Mouse (Mus musculus): ENCODE data around the gene Plekhm3. TPM values are rescaled to one million over a fixed set of nuclear protein-coding genes. Genes with fewer than 3 reads are reported as not detected.
"Not testable (repeated sequence)": the region's sequence is repeated elsewhere in the genome, so short reads cannot be mapped to it uniquely, and the experiment has no call there.

Plekhm3 gene
- 10 to 100 TPM; 14.9 to 16.6 TPM for total RNA-seq (2021)
- long read RNA-seq, experiment 1, full-length matches to known transcripts = 3 of 8 reads
- long read RNA-seq, experiment 1, partial matches to known transcripts = 0 of 8 reads
- long read RNA-seq, experiment 1, other reads (novel, unspliced or antisense) = 5 of 8 reads
- long read RNA-seq, experiment 2, full-length matches to known transcripts = 3 of 10 reads
- long read RNA-seq, experiment 2, partial matches to known transcripts = 1 of 10 reads
- long read RNA-seq, experiment 2, other reads (novel, unspliced or antisense) = 6 of 10 reads

DNA sequence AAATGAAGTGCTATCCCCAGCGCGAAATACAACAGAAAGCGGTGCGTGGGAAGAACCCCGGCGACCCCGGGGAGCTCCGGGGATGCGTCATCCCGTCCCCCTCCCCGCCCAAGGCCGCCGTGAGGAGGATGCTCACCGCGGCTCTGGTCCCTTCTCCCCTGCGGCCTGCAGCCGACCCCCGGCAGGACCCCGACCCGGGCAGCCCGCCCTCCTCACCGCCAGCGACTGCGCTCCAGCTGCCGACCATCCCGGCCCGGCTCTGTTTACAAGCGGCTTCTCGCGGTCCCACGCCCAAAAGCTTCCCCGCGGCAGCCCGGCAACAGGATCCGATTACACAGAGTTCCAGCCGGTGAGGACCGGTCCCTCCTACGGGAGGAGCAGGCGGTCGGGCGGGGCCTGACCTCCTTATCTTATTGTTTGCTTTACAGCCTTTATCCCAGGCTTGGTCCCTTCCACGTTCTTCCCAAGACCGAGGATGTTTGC is at the start of gene Plekhm3:
TSS of gene Plekhm3 (minus strand) at position 346 of the 483 bp plus-strand sequence.
- peak; percentile 77 to 80 for DNase-seq (ENCODE audit: low spot score in 2 of 2)

DNA sequence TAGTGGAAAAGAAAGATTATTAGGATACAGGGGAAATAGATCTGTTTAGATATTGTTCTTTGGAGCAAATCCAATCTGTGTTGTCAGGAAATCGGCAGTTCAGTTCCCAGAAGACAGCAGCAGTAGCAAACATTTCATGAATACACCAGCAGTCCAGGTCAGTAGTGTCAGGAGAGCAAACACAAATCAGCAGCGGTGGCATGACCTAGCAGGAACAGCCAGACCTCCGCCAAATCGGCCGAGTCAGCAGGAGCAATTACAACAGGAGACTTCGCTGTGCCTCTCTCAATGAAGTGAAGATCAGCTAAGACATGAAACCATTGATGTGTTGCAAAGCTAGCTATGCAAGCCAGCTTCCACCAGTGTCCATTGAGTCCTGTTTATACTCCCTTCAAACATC is 49.0 kb upstream of the Plekhm3 start:
- DNase-seq (ENCODE audit: low spot score in 2 of 2) = no peak

DNA sequence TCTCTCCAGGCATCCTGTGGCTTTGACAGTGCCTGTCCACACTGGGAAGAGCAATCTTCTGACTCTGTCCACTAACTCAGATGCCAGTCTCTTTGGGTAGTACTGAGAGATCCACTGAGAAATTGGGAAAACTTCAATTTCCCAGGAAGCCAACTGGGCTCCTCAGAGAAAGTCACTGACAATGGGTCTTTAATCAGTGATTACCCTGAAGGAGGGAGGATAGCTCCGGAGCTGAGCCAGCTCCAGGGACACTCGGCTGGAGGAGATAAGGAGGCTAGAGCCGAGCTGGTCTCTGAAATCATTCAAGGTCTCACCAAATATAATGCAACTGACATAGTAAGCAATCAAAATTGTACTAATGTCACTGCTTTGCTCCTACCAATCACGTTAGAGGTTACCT is 47.9 kb upstream of the Plekhm3 start:
- no peak for DNase-seq (ENCODE audit: low spot score in 2 of 2)

DNA sequence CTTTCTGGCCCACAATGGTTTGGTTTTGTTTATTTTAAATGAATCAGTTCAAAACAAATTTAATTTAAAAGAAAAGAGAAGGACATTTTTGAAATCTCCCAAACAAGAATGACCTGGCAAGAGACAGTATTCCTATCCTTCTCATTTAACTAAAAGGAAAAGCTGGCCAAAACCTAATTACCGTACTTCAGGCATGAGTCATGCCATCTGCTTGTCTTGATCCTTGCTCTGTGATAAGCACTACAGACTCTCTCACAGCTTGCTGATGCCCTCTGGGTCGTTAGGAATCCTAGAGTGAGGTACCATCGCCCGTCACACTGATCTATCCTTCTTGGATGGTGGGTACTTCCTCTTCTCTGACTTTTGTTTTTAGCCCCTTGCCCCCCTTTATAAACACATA is 36.6 kb upstream of the Plekhm3 start:
- no peak for DNase-seq (ENCODE audit: low spot score in 2 of 2)

DNA sequence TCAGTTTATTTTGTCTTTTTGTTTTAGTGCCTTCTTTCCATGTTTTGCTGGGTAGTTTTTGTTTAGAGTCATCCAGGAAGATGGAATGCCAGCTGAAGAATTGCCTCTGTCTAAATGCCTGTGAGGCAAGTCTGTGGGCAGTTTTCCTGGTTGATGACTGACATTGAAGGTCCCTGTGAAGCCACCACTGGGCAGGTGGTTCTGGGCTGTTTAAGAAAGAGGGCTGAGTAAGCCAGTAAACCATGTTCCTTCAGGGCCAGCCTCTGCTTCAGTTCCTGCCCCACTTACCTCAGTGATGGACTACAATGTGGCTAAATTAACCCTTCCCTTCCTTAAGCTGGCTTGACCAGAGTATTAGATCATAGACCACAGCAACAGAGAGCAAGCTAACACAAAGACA is 31.6 kb upstream of the Plekhm3 start:
- DNase-seq (ENCODE audit: low spot score in 2 of 2) = no peak

DNA sequence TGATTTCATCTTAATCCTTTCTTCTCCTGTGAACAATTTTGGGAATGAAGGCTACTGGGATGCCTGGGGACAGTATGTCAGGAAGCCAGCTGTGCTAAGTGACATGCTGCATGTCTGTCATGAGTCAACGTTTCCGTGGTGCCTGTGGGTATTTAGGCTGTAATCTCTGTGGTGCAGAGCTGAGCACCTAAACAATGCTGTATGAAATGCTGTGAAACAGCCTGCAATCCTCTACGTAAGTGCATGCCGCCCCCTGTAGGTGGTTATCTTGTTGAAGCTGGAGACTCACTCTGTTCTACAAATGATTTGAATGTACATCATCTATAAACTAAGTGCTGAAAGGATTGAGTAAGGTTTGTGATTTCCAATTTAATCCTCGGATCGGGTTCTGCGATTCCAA is 29.5 kb upstream of the Plekhm3 start:
- peak; percentile 68 to 74 for DNase-seq (ENCODE audit: low spot score in 2 of 2)

DNA sequence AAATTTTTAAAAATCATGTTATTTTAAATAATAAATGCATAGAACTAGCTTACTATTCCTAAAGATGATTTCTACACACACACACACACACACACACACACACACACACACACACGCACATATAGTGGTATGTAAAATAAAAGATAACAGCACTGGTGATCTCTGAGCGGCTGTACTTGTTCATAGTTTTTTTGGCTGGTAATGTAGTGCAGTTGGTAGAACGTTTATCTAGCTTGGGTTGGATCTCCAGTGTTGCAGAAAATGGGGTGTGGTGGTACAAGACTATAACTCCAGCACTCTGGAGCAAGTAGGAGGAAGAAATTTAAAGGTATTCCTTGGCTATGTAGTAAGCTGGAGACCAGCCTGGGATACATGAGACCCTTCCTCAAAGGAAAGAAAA is 26.6 kb upstream of the Plekhm3 start:
- no peak for DNase-seq (ENCODE audit: low spot score in 2 of 2)

DNA sequence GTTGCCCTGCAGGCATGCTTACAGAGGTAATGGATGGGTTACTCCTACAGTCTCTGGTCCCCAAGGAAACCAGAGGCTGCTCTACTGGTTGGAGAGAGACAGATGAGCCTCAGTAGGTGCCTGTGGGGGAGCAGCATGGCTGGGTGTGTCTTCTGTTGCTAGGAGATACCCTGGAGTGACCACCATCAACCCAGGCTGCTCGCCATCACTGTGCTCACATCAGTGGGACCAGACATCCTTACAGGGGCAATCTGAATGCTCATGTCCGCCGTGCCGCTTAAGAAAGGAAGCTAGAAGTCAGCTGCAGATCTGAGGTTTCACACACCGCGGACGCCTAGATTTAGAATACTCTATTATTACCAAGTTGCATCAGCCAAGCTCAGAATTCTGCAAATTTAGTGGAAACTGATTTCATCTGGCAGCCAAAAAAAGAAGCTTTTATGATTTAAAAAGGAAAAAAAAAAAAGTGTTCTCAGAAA is 21.7 kb upstream of the Plekhm3 start:
- no peak for DNase-seq (ENCODE audit: low spot score in 2 of 2)

DNA sequence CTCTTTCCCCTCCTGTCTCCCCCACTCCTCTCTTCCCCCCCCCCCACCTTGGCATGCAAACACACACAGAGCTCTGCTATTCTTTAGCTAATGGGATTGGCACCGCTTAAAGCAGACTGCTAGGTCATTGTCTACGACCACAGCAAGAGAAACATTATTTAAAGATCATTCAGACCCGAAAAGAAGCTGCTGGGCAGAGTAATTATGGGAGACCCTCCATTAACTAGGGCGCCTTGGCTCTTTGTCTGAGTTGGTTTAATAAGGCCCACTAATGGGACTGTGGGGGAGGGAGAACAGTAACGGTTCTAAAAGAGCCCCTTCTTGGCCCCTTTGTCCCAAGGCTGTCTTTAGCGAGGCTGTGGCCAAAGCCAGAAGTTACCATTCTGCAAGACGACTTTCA is 18.7 kb upstream of the Plekhm3 start:
- DNase-seq (ENCODE audit: low spot score in 2 of 2) = no peak

DNA sequence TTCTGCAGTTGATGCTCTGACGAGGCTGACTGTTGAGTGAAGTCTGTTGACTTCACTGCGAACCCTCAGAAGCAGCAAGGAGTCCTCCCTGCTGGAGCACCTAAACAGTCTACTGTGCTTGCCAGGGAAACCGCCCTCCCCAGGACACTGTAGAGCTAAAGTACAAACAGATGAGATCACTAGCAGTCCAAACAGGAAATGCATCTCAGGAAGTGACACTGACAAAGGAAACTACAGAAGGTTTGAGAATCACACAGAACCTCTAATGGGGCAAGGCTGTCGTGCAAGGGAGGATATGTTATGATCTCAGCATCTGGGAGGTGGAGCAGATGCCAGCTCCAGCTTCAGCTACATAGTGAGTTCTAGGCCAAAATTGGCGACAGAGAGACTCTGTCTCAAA is 14.1 kb upstream of the Plekhm3 start:
- DNase-seq (ENCODE audit: low spot score in 2 of 2) = no peak

DNA sequence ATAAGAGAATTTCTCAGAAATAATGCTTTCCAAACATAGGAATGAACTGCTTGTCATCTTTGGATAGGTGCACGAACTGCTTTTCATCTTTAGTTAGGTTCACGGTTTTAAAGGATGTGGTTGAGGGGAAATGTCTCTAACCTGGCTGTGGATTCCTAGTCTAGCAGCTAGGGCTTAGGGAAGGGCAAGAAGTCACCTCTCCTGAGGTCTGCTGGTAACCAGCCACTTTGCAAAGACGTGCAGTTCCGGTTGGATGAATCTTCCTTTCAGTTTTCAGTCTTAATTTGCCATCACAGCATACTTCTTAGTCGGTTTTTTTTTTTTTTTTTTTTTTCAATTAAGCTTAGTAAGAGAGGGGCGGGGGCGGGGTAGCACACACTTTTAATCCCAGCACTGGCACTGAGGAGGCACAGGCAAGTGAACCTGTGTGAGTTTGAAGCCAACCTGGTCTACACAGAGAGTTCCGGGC is 431 bp upstream of the Plekhm3 start:
- no peak for DNase-seq (ENCODE audit: low spot score in 2 of 2)

DNA sequence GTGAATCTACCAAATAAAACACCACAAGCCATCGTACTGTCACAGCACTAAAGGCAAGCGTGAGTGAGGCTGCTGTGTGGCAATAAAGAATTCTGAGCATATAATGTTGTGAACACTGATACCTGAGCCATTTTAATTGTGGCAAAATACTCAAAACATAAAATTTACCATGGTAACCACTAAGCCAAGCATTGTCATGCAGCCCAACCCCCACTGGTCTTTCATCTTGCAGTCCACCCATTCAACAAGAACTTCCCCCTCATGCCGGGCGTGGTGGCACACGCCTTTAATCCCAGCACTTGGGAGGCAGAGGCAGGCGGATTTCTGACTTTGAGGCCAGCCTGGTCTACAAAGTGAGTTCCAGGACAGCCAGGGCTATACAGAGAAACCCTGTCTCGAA is 1.8 kb downstream of the Plekhm3 start:
- not testable (repeated sequence) for DNase-seq (ENCODE audit: low spot score in 2 of 2)

DNA sequence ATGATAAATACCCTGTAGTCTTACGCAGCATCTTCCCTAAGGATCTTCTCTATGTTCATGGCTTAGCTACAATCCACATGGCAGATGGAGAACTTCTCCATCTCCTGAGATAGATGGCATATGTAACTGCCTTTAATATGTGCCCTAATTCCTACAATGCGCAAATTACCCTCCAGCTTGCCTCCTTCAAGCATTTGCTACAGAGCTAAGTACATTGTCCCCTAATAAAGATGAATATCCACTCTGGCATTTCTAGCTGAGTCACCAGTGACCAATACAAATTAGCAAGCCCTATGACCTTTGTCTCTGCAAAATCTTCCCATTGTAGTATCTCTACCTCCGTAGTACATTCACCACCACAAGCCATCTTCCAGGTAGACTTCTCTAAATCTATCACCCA is 6.4 kb downstream of the Plekhm3 start:
- DNase-seq (ENCODE audit: low spot score in 2 of 2) = no peak

DNA sequence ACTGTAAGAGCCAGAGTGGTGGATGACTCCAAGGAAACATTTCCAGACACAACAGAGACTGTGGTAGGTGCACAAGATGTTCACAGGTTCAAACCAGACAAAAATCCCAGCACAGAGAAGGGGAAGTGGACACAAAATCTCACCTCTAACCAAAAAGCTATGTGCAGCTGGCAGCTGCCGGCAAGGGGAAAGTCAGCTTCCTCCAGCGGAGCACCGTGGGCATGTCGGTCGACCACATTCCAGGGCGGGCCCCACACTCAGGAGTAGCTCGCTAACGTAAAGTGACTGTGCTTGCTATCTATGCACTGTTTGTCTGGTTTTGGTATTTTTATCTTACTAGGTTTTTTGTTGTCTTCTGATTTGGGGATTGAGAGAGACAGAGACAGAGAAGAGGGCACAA is 7.2 kb downstream of the Plekhm3 start:
- DNase-seq (ENCODE audit: low spot score in 2 of 2) = no peak

DNA sequence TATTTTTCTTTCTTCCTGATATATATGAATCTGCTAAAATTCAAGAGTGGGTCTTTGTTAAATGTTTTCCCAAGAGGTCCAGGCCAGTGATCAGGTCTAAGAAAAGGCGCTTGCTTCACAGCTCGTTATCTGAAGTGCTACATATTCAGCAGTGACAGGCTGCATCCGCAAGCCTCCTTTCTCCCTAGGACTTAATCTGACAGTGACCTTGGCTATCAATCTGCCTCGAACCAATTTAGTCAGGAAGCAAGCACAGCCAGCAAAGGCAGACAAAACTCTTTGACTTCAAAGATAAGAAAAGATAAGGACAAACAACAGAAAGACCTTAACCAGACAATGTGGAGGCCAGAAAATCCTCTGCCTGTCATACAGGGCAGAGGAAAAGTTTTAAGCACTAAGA is 10.5 kb downstream of the Plekhm3 start:
- no peak for DNase-seq (ENCODE audit: low spot score in 2 of 2)

DNA sequence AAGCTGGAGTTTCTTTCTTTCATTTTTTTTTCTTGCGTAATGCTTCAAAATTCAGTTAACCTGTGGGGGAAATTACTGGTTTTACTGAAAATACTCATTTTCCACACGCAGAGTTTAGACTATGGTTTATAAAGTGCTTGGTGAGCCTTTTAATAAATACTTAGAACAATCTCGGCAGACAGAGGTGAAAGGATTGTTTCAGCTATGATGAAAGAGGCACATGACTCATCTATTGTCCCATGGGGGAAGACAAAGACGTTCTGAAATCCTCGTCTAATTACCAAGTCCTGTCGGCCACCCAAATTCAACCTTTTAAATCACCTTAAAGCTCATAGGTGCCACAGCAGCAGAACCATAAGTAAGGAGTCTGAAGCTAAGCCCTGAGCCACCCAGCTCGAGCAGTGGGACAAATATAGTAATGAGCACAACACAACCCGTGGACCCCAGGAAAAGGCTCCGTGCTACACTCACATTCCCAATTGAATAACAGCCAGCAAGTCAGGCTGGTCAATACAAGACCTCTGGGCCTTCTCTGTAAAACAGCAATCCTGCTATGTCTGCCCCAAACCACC is 11.3 kb downstream of the Plekhm3 start:
- DNase-seq (ENCODE audit: low spot score in 2 of 2) = no peak

DNA sequence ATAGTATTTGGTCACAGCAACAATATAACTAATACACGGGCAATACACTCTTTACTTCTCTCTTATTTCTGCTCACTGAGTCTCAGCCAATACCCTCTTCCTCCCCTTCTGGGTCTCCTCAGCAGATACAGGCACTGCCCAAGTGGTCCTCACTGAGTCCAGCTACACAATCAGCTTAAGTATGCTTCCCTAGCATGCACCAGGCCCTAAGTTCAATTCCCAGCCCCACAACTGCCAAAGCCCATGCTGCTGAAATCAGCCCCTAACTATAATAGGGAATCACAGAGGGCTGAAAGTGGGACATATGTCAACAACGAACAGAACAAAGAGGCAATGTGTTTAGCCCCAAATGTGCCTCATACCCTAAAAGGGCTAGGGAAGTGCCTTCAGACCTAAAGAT is 11.9 kb downstream of the Plekhm3 start:
- no peak for DNase-seq (ENCODE audit: low spot score in 2 of 2)

DNA sequence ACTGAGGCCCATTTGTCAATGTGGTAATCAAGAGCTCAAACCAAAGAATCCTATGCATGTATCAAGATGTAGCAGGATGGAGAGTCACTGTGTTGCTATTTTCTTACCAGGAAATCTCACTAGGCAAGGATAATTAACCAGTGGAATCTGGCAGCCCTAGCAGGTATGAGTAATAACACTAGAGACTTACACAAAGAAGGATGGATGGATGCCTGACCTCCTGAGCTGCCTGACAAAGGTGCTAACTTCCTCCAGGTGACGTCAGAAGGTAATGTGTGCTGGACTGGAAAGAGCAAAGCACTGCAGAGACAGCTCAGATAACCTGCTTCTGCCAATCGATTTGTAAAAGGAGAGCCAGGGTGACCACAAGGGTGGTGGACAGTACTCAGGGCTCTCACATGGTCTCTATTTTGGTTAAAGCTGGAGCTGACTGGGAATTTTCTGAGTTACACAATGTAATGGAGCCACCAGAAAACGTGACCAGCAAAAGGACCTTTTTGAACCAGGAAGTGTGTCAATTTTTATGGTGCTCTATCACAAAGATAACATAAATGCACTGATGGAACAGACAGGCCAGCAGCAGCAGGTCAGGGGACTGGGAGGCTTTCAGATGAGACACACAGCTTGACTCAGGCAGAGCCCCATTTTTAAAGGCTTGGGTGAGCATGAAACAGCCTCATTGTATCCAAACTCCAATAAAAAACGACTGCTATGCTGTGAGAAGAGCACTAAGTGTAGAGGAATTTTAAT is 14.4 kb downstream of the Plekhm3 start:
- DNase-seq (ENCODE audit: low spot score in 2 of 2) = no peak

DNA sequence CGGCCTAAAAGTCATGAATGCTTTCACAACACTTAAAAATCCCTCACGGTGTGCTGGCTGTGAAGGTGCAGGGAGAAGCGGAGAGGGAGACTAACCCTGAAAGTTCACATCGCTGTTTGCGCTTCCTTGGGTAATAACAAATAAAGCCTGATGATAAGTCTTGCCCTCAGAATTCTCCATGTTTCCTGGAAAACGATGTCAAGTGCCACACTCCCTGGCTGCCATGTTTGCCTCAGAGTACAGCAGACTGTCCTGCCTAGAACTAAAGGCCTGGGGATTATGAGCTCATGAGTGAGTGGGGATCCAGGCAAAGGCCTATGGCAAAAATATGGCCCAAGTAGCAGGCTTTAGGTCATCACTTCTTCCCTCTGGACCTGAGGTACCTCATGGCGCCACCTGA is 17.7 kb downstream of the Plekhm3 start:
- DNase-seq (ENCODE audit: low spot score in 2 of 2) = no peak

DNA sequence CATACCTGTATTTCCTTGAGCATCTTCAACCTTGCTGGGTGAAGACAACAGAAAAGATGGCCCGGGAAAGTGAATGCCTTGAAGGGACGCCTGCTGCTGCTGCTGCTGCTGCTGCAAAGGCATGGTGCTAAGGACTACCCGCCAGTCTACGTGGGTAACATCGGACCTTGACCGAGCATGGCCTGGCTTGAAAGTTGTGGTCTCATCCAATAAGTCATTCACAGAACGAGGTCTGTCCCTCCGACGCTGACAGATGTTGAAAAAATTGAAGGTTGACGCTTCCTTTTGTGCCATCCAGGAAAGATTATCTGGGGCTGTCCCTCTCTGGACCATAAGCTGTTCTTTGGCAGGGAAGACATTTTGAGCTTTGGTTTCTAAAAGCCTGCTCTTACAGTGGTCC is 18.9 kb downstream of the Plekhm3 start:
- no peak for DNase-seq (ENCODE audit: low spot score in 2 of 2)

DNA sequence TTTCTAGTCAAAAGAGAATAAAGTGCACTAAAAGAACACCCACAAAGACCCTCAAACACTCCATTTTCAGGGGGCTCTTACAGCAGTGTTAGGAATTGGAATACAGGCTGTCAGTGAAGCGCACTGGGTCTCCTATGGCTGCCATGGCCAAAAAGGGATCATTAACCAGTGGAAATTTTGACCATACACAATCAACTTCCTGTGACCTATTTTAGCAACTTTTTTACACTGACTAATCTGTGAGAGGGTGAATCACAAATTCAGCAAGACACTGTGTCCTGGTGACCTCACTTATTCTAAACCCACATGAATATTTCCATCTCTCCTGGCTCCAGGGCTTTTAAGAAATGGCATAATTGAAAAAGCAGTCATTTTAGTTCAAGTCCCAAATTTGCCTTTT is 23.7 kb downstream of the Plekhm3 start:
- no peak for DNase-seq (ENCODE audit: low spot score in 2 of 2)

DNA sequence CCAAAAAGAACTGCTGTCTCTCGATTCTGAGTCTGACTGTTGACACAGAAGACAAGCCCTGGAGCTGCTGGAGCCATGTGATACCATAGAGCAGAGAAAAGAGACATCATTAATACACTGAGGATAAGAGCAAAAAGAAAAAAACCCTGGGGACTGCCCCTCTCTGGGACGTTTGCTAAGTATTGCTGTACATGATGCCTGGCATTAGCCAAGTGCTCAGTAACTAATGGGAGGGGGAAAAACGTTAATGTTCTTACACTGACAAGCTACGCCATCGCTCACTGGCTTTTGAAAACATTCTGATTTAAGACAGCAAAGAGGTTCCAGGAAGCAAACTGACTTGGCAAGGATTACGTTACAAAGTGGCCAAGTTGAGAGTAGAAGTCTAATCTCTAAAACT is 26.5 kb downstream of the Plekhm3 start:
- no peak for DNase-seq (ENCODE audit: low spot score in 2 of 2)
